Mouse (Mus musculus): ENCODE measurements around the gene Prr23a3. TPM values are rescaled to one million over a fixed set of nuclear protein-coding genes. Genes with fewer than 3 reads are reported as not detected.

Gene Prr23a3
- polyA plus RNA-seq (2012; rRNA removed), result not detected in 2 replicates

- DNase-seq (ENCODE audit: extremely low spot score in 1 of 2, low spot score in 1 of 2), result no peak
Measured at GRCm38 (mm10) chr9:98864571-98864970, at the start of gene Prr23a3. Gene Prr23a3 (plus strand): TSS chr9:98864767.

- DNase-seq (ENCODE audit: extremely low spot score in 1 of 2, low spot score in 1 of 2), result no peak
Measured at GRCm38 (mm10) chr9:98816066-98816465, 48.5 kb upstream of the Prr23a3 start.

- DNase-seq (ENCODE audit: extremely low spot score in 1 of 2, low spot score in 1 of 2), result no peak
Measured at GRCm38 (mm10) chr9:98817592-98817991, 47.0 kb upstream of the Prr23a3 start.

- no peak for DNase-seq (ENCODE audit: extremely low spot score in 1 of 2, low spot score in 1 of 2)
Measured at GRCm38 (mm10) chr9:98818971-98819370, 45.6 kb upstream of the Prr23a3 start.

GRCm38 (mm10) chr9:98819481-98819880 is 45.1 kb upstream of the Prr23a3 start:
- DNase-seq (ENCODE audit: extremely low spot score in 1 of 2, low spot score in 1 of 2), result no peak

GRCm38 (mm10) chr9:98820461-98820860 is 44.1 kb upstream of the Prr23a3 start:
- no peak for DNase-seq (ENCODE audit: extremely low spot score in 1 of 2, low spot score in 1 of 2)

GRCm38 (mm10) chr9:98821067-98821466 is 43.5 kb upstream of the Prr23a3 start:
- no peak for DNase-seq (ENCODE audit: extremely low spot score in 1 of 2, low spot score in 1 of 2)

- DNase-seq (ENCODE audit: extremely low spot score in 1 of 2, low spot score in 1 of 2), result no peak
Measured at GRCm38 (mm10) chr9:98823805-98824204, 40.8 kb upstream of the Prr23a3 start.

- DNase-seq (ENCODE audit: extremely low spot score in 1 of 2, low spot score in 1 of 2), result no peak
Measured at GRCm38 (mm10) chr9:98829508-98829907, 35.1 kb upstream of the Prr23a3 start.

- no peak for DNase-seq (ENCODE audit: extremely low spot score in 1 of 2, low spot score in 1 of 2)
Measured at GRCm38 (mm10) chr9:98837537-98838074, 27.0 kb upstream of the Prr23a3 start.

GRCm38 (mm10) chr9:98842117-98842516 is 22.4 kb upstream of the Prr23a3 start, which contains the start of gene Prr23a1:
Gene Prr23a1 (plus strand): TSS chr9:98842503.
- no peak for DNase-seq (ENCODE audit: extremely low spot score in 1 of 2, low spot score in 1 of 2)

- no peak for DNase-seq (ENCODE audit: extremely low spot score in 1 of 2, low spot score in 1 of 2)
Measured at GRCm38 (mm10) chr9:98856210-98856609, 8.4 kb upstream of the Prr23a3 start, which contains the start of gene Prr23a2. Gene Prr23a2 (plus strand): TSS chr9:98856494.

GRCm38 (mm10) chr9:98863463-98863862 is 1.1 kb upstream of the Prr23a3 start:
- peak in 1 of 2 experiments; percentile 1 for DNase-seq (ENCODE audit: extremely low spot score in 1 of 2, low spot score in 1 of 2)

GRCm38 (mm10) chr9:98901486-98901885 is 36.9 kb downstream of the Prr23a3 start:
- no peak for DNase-seq (ENCODE audit: extremely low spot score in 1 of 2, low spot score in 1 of 2)

- no peak for DNase-seq (ENCODE audit: extremely low spot score in 1 of 2, low spot score in 1 of 2)
Measured at GRCm38 (mm10) chr9:98902819-98903218, 38.3 kb downstream of the Prr23a3 start, which contains the start of gene 7420426K07Rik. Gene 7420426K07Rik (plus strand): TSS chr9:98903119.

Other genes starting within 250 kb of the Prr23a3 start
- gene Prr23a1, start 22.3 kb upstream of the Prr23a3 start, polyA plus RNA-seq (2012; rRNA removed), result not detected in 2 replicates
- not detected in 2 replicates for gene Prr23a2, start 8.3 kb upstream of the Prr23a3 start, polyA plus RNA-seq (2012; rRNA removed)
- gene 7420426K07Rik, start 38.4 kb downstream of the Prr23a3 start, polyA plus RNA-seq (2012; rRNA removed), result not detected in 2 replicates
- 0.27 and 0.34 TPM in 2 replicates for gene Foxl2, start 90.5 kb downstream of the Prr23a3 start, polyA plus RNA-seq (2012; rRNA removed)
- gene Faim, start 121.6 kb downstream of the Prr23a3 start, polyA plus RNA-seq (2012; rRNA removed), result 30.6 and 33.1 TPM in 2 replicates
- gene Gm1123, start 170.9 kb downstream of the Prr23a3 start, polyA plus RNA-seq (2012; rRNA removed), result not detected in 2 replicates

Data from frontal cortex, adult 2 months (tissue).